Mouse (Mus musculus) ES-E14 (cell line): ENCODE data around the gene Lrrc31. TPM values are rescaled to one million over a fixed set of nuclear protein-coding genes. Genes with fewer than 3 reads are reported as not detected.

Experiments
- DNase-seq: peaks from one replicate; pipeline ENCODE4 v3.0.0-alpha.2; 2013; ENCODE audit warnings: low read depth, low spot score
- H3K27ac ChIP-seq: 2 replicates; pipeline ENCODE4 v1.5.1; 2012; ENCODE audit warnings: low read depth, mild to moderate bottlenecking, low read length, moderate library complexity, mixed read lengths; ENCODE audit not compliant: poor library complexity, insufficient read depth, severe bottlenecking
- H3K36me3 ChIP-seq: 2 replicates; pipeline ENCODE4 v1.6.1; 2012; ENCODE audit warnings: mild to moderate bottlenecking, low read length, moderate library complexity, mixed read lengths; ENCODE audit not compliant: control insufficient read depth, poor library complexity, insufficient read depth, severe bottlenecking
- H3K4me1 ChIP-seq, 2 experiments: fragments of 150-350 bp in 1 of 2; sonication (generic) in 1 of 2; 2 replicates each; pipeline ENCODE4 v1.6.1; 2012; ENCODE audit warnings: low read length in 2 of 2, mild to moderate bottlenecking in 1 of 2, mixed read lengths in 1 of 2; ENCODE audit not compliant: control insufficient read depth in 2 of 2, insufficient read depth in 2 of 2, poor library complexity in 1 of 2
- H3K4me3 ChIP-seq, 2 experiments: fragments of 150-350 bp in 1 of 2; sonication (generic) in 1 of 2; 2 replicates each; pipeline ENCODE4 v1.5.1; 2012; ENCODE audit warnings: low read length in 2 of 2, low read depth in 1 of 2, mild to moderate bottlenecking in 1 of 2, mixed read lengths in 1 of 2; ENCODE audit not compliant: insufficient read depth in 1 of 2, poor library complexity in 1 of 2, severe bottlenecking in 1 of 2
- H3K9ac ChIP-seq: 2 replicates; pipeline ENCODE4 v1.6.1; 2012; ENCODE audit warnings: low read depth, mild to moderate bottlenecking, low read length, mixed read lengths; ENCODE audit not compliant: poor library complexity, insufficient read depth, severe bottlenecking
- H3K9me3 ChIP-seq: fragments of 150-350 bp; sonication (generic); 2 replicates; pipeline ENCODE4 v1.6.1; 2012; ENCODE audit warnings: low read depth, mild to moderate bottlenecking, low read length; ENCODE audit not compliant: control insufficient read depth, insufficient read depth
- CHD2 ChIP-seq: IDR thresholded peaks from 2 replicates; pipeline ENCODE4 v1.6.1; 2014; ENCODE audit warnings: mild to moderate bottlenecking, low read depth, low read length, inconsistent platforms
- HCFC1 ChIP-seq: IDR thresholded peaks from 2 replicates; pipeline ENCODE4 v1.6.1; 2012; ENCODE audit warnings: low read length, inconsistent platforms, borderline replicate concordance; ENCODE audit not compliant: insufficient read depth
- MAFK ChIP-seq: IDR thresholded peaks from 2 replicates; pipeline ENCODE4 v1.6.1; 2014; ENCODE audit warnings: mild to moderate bottlenecking, low read depth, low read length, inconsistent platforms; ENCODE audit not compliant: insufficient read depth
- ZC3H11A ChIP-seq: IDR thresholded peaks from 2 replicates; pipeline ENCODE4 v1.6.1; 2012; ENCODE audit warnings: low read depth, mild to moderate bottlenecking, inconsistent platforms, low read length, borderline replicate concordance
- ZNF384 ChIP-seq: IDR thresholded peaks from 2 replicates; pipeline ENCODE4 v1.6.1; 2012; ENCODE audit warnings: low read depth, low read length, inconsistent platforms
- in situ Hi-C, 2 experiments: fragments of 600-800 bp; cut with MboI; formaldehyde crosslinking; loops; one replicate each; pipeline ENCODE4 v1.15.1; 2025; ENCODE audit warnings: low sequenced_read_pairs in 2 of 2, inconsistent platforms in 1 of 2; ENCODE audit not compliant: unreplicated experiment in 2 of 2
- total RNA-seq: library from RNA; depleted of rRNA; stranded (reverse); fragments of 300-350 nt; gene quantifications from 2 replicates; pipeline ENCODE4 v1.2.3, GENCODE M21; 2012

The Lrrc31 gene
- total RNA-seq, 1 experiment, result 4.3 TPM

- Histone ChIP-seq H3K9me3 (no peaks in the 10 kb centered on the region), H3K36me3 (no peaks in the 10 kb centered on the region), H3K4me1 (peaks cover 12 to 13% of the 10 kb centered on the region in 2 experiments), H3K9ac (no peak overlapping the region), H3K4me3 (peak overlapping the region in 1 of 2 experiments; percentile 28; a peak in 1 of 4 replicates), H3K27ac (no peak overlapping the region)
- in situ Hi-C loops, result loop anchor here in 1 of 2 experiments (10.0 kb wide), 1 partner anchor 127 kb away; the partner anchor contains the start of gene Actrt3
- DNase-seq, result peak; percentile 36
- TF ChIP-seq MAFK, result no peak
- no peak for TF ChIP-seq ZNF384
- TF ChIP-seq CHD2, result no peak
- TF ChIP-seq HCFC1, result no peak
- no peak for TF ChIP-seq ZC3H11A
Observed at GRCm38 (mm10) chr3:30722036-30722435, 22.4 kb upstream of the Lrrc31 start.

- no peak overlapping the region for H3K4me3 ChIP-seq
- TF ChIP-seq MAFK (no peak), ZNF384 (no peak), HCFC1 (no peak), CHD2 (no peak), ZC3H11A (no peak)
- in situ Hi-C loops, result no loop called here
- H3K36me3 ChIP-seq, result no peaks in the 10 kb centered on the region
- no peak for DNase-seq
- peaks cover 4 to 12% of the 10 kb centered on the region in 2 experiments; a peak in 3 of 4 replicates for H3K4me1 ChIP-seq
- no peak overlapping the region for H3K9ac ChIP-seq
- no peak overlapping the region for H3K27ac ChIP-seq
- H3K9me3 ChIP-seq, result no peaks in the 10 kb centered on the region
Observed at GRCm38 (mm10) chr3:30718649-30719048, 19.0 kb upstream of the Lrrc31 start.

GRCm38 (mm10) chr3:30713334-30713733, 13.7 kb upstream of the Lrrc31 start:
- no peak for TF ChIP-seq CHD2
- no peak for TF ChIP-seq ZNF384
- TF ChIP-seq MAFK, result no peak
- TF ChIP-seq ZC3H11A, result no peak
- no peak for TF ChIP-seq HCFC1
- no peaks in the 10 kb centered on the region for H3K9me3 ChIP-seq
- in situ Hi-C loops, result no loop called here
- no peaks in the 10 kb centered on the region for H3K36me3 ChIP-seq
- no peak overlapping the region for H3K4me3 ChIP-seq
- H3K27ac ChIP-seq, result no peak overlapping the region
- H3K4me1 ChIP-seq, result no peaks in the 10 kb centered on the region
- no peak for DNase-seq
- no peak overlapping the region for H3K9ac ChIP-seq

GRCm38 (mm10) chr3:30710191-30710590, 10.5 kb upstream of the Lrrc31 start:
- no peak overlapping the region for H3K9ac ChIP-seq
- DNase-seq, result no peak
- H3K36me3 ChIP-seq, result no peaks in the 10 kb centered on the region
- in situ Hi-C loops, result no loop called here
- no peak overlapping the region for H3K27ac ChIP-seq
- TF ChIP-seq HCFC1 (no peak), ZNF384 (no peak), MAFK (no peak), CHD2 (no peak), ZC3H11A (no peak)
- H3K9me3 ChIP-seq, result no peaks in the 10 kb centered on the region
- no peak overlapping the region for H3K4me3 ChIP-seq
- H3K4me1 ChIP-seq, result no peaks in the 10 kb centered on the region; a peak in 1 of 4 replicates

- H3K9me3 ChIP-seq, result no peaks in the 10 kb centered on the region
- no peak overlapping the region for H3K9ac ChIP-seq
- in situ Hi-C loops, result no loop called here
- no peak overlapping the region for H3K27ac ChIP-seq
- peaks cover 2 to 3% of the 10 kb centered on the region in 2 experiments; a peak in 1 of 4 replicates for H3K4me1 ChIP-seq
- no peak overlapping the region for H3K4me3 ChIP-seq
- H3K36me3 ChIP-seq, result no peaks in the 10 kb centered on the region
- TF ChIP-seq CHD2 (no peak), MAFK (no peak)
- DNase-seq, result no peak
Observed at GRCm38 (mm10) chr3:30706614-30707276, 7.1 kb upstream of the Lrrc31 start.
